Mouse (Mus musculus) lung, adult 2 months (tissue): ENCODE data around the gene Farp1. TPM values are rescaled to one million over a fixed set of nuclear protein-coding genes. Genes with fewer than 3 reads are reported as not detected.

ENCODE experiments used
- DNase-seq: peaks from one replicate; pipeline ENCODE4 v3.0.0; 2022
- H3K4me1 ChIP-seq: fragments of 200-500 bp; 2 replicates; pipeline ENCODE4 v1.6.1; 2011; ENCODE audit warnings: low read length; ENCODE audit not compliant: control insufficient read depth, insufficient read depth
- H3K4me3 ChIP-seq: fragments of 200-500 bp; replicated peaks from 2 replicates; pipeline ENCODE3; 2011; ENCODE audit warnings: low read depth, mild to moderate bottlenecking, control low read depth, low read length; ENCODE audit errors: extremely low read depth
- CTCF ChIP-seq: fragments of 200-500 bp; IDR thresholded peaks from 2 replicates; pipeline ENCODE4 v1.5.1; 2011; ENCODE audit warnings: mild to moderate bottlenecking, low read length, control low read depth; ENCODE audit not compliant: insufficient read depth
- POLR2A ChIP-seq: fragments of 200-500 bp; IDR thresholded peaks from 2 replicates; pipeline ENCODE4 v1.6.1; 2011; ENCODE audit warnings: low read depth, mild to moderate bottlenecking, control low read depth, low read length, borderline replicate concordance; ENCODE audit errors: extremely low read depth
- WGBS: fragments of 180-500 bp; shearing (Covaris S2); methylation state at CpG from one replicate; pipeline ENCODE4 v1.1.7; 2018; 5-methylcytosine and 5-hydroxymethylcytosine counted together
- polyA plus RNA-seq: library from polyadenylated mRNA; depleted of rRNA; stranded (reverse); fragments of >200 nt; gene quantifications from 2 replicates; pipeline ENCODE4 v1.2.3, GENCODE M21; 2012

Gene Farp1
- polyA plus RNA-seq, 1 experiment = 42.3 TPM

DNA sequence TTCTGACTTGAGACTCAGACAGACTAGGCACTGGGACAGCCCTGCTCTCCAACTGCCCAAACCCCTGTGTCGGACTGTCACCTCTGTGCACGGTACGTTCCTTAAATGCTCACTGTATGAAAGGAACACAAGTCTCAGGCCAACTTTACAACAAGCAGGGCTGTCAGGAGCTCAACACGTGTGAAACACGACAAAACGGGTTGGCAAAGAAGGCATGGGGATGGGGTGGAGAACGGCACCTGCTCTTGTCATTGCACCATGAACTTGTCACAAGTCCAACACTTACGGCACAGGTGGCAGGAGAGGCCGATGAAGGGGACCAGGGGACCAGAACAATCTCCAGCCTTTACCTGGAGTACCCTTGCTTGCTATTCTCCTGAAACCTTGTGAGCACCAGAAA is 264.1 kb downstream of the Farp1 start:
- TF ChIP-seq POLR2A (no peak), CTCF (no peak)
- WGBS = 83% methylated on average over 9 of the region's 9 CpGs
- no peak for DNase-seq
- no peak overlapping the region for H3K4me3 ChIP-seq
- H3K4me1 ChIP-seq = no peaks in the 10 kb centered on the region

DNA sequence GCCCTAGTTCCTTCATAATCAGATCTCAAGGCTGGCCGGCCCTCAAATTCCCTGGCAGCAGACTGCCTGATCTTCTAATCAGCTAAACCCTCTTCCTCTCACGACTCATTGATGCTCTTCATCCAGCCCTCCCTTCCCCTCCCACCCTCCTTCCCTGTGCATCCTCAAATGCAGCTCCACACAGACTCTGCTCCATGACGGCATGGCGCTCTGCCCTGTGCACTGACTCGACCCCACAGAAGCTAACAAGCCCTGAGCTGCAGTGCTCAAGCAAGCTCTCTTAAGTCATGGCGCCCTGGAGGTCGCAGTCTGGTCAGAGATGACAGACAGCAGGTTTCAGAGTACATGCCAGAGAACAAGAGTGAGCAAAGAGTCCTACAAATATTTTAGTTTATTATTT is 269.5 kb downstream of the Farp1 start:
- Histone ChIP-seq H3K4me1 (no peaks in the 10 kb centered on the region; the same call in 1 of the 2 replicates), H3K4me3 (no peak overlapping the region)
- TF ChIP-seq CTCF (no peak), POLR2A (no peak)
- DNase-seq = no peak
- WGBS = 55% methylated on average over 7 of the region's 7 CpGs

DNA sequence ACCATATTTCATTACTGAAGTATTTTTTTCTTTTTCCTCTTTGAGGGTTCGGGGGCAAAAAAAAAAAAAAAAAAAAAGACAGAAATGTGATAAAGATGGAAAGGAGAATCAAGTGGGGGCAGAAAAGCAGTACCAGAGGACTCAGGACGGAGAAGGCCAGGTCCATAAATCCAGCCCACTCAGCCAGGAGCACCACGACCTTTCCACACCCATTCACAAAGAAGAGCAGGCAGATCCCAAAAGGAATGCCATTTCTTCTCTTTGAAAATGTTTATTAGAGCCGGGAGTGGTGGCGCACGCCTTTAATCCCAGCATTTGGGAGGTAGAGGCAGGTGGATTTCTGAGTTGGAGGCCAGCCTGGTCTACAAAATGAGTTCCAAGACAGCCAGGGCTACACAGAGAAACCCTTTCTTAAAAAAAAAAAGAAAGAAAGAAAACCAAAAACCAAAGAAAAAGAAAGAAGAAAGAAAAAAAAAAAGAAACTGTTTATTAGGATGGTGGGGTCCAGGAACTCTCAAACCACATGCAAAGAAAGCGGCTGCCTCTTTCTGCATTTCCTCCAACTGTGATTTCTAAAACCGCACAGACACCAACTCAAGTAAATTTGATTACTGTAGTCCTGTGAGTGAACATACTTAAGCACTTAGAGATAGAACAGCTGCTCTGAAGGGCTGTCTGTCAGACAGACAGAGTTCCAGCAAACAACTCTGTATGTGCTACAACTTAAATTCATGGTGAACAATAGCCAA is 270.5 kb downstream of the Farp1 start:
- no peak overlapping the region for H3K4me3 ChIP-seq
- no peak for TF ChIP-seq CTCF
- TF ChIP-seq POLR2A = no peak
- peaks cover 4% of the 10 kb centered on the region; the same call in 1 of the 2 replicates for H3K4me1 ChIP-seq
- DNase-seq = no peak
- 74% methylated on average over 8 of the region's 8 CpGs for WGBS

DNA sequence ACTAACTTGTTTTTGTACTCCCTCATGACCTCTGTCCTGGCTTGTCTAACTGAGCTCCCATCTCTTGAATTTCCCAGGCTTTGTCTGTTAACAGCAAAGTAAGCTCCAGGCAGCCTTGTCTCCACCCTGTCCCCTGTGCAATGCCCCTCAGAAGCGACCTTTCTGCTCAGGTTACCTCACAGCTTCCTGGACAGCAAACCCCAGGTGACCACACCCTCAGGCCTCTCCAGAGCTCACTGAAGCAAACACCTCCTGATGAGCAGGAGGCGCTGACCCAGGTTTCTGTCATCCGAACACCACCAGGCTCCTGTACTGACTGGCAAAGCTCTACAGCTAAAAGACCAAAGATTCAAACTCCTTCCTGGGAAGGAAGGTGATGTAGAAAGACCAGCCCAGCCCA is 274.9 kb downstream of the Farp1 start:
- Histone ChIP-seq H3K4me1 (peaks cover 14% of the 10 kb centered on the region), H3K4me3 (no peak overlapping the region)
- TF ChIP-seq POLR2A (no peak), CTCF (no peak)
- no peak for DNase-seq
- WGBS = 59% methylated on average over 3 of the region's 3 CpGs

DNA sequence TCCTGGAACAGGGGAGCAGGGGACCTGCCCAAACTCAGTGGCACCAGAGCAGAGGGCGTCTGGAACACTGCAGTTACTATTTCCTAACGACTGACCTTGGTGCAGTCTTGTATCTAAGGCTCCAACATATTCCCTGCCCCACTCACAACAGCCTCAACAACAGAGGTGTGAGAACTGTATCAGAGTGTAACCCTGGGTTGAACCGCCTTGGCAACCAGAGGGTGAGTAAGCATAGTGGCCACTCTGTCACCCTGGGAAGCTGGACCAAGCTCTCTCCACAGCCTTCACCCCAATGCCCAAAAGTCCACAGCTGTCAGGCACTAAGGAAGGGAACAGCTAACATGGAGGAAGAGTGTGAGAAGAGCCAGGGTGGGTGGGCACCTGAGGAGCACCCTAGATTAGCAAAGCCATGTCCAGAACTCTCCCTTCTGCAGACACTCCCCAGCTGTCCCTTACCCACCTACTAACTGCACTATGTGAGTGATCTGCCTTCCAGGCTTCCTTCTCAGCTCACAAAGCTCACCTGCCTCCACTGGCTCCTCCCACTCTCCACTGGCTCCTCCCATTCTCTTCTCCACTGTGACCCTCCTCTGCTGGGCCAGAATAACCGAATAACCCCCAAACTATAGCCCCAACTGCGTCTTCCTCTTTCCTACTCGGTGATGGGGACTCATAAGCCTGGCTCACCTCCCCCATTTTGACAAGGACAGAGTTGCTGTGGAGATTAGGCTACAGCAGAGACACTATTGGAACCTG is 275.5 kb downstream of the Farp1 start:
- Histone ChIP-seq H3K4me3 (no peak overlapping the region), H3K4me1 (peaks cover 18% of the 10 kb centered on the region)
- 66% methylated on average over 6 of the region's 6 CpGs for WGBS
- no peak for DNase-seq
- TF ChIP-seq POLR2A (no peak), CTCF (no peak)

DNA sequence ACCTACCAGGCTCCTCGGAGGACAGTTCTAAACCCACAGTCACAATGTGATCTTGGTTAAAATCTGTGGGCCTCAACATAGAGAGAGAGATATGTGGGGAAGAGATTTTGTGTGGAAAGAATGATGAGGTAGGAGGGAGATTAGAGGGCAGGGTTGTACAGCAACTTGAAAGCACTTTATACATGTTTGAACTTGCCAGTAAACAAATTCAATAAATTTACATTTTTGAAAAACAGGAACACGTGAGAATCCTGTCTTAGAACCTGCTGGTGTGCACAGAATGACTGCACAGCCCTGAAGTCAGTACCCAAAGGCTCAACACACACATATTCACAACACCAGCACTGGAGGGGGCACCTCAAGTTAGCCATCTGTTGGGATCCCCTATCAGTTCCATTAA is 276.1 kb downstream of the Farp1 start:
- Histone ChIP-seq H3K4me1 (peaks cover 18% of the 10 kb centered on the region), H3K4me3 (no peak overlapping the region)
- WGBS = 59% methylated on average over 2 of the region's 2 CpGs
- no peak for TF ChIP-seq CTCF
- TF ChIP-seq POLR2A = no peak
- no peak for DNase-seq

DNA sequence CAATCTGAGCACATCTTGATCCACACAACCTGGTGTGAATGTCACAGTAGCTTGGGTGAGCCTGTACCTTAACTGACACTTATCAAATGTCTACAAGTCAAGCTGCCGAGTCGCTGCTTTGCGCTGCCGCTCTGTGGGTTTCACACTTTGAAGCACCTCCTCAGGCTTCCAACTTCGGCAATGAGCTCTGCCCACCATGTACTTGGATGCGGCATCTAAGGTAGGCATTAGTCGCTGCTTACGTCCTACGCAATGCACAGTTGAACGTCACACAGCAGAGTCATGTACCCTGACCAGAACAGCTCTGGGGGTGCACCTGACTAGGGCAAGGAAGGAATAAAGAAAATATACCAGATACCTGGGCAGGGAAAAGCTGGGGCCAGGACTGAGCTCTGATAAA is 278.3 kb downstream of the Farp1 start:
- peaks cover 21% of the 10 kb centered on the region for H3K4me1 ChIP-seq
- 90% methylated on average over 10 of the region's 10 CpGs for WGBS
- no peak overlapping the region for H3K4me3 ChIP-seq
- no peak for TF ChIP-seq POLR2A
- no peak for TF ChIP-seq CTCF
- DNase-seq = no peak

DNA sequence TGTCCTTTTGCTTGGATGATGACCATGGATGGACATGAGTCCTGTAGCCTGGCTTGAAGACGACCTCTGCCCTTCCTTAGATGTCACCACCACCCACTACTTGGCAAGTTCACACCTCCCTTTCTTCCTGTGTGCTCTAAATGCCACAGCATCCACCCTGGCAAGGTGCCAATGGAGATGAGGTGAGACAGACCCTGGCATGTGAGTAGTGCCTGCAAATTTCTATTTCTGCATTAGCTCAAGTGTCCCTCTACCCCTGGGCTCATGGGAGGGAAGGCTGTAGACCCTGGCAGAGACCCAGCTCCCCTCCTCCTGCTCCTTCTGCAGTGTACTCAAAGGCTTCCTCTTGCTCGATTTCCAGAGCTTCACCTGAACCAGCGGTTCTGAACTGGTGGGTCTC is 279.9 kb downstream of the Farp1 start:
- H3K4me1 ChIP-seq = peaks cover 21% of the 10 kb centered on the region
- TF ChIP-seq POLR2A (no peak), CTCF (no peak)
- 35% methylated on average over 3 of the region's 3 CpGs for WGBS
- no peak for DNase-seq
- H3K4me3 ChIP-seq = no peak overlapping the region

DNA sequence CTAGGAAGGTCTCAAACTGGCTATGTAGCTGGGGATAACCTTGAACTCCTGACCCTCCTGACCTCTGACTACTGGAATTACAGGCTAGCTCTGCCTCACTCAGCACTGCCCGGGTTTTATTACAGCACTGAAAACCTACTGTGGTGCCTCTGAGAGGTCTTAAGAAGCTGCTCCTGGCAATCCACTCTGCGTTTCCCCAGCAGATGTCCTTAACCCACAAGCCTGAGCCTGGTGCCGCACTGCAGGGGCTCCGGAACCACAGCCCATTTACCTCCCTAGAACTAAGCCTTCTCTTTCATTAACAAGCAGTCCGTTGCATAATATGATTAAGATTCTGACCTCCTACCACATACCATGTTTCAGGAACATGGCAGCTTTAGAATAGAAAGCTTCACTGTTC is 281.1 kb downstream of the Farp1 start:
- H3K4me1 ChIP-seq = peaks cover 20% of the 10 kb centered on the region
- TF ChIP-seq POLR2A (no peak), CTCF (no peak)
- DNase-seq = no peak
- no peak overlapping the region for H3K4me3 ChIP-seq
- 63% methylated on average over 5 of the region's 5 CpGs for WGBS
